Mouse (Mus musculus) limb, embryonic 11.5 days (tissue): ENCODE data around the gene Rapgef1. TPM values are rescaled to one million over a fixed set of nuclear protein-coding genes. Genes with fewer than 3 reads are reported as not detected.

Experiments used
- ATAC-seq: fragments of 200-750 bp; cut with Nextera tagmentation; 2 replicates; pipeline ENCODE4 v1.8.0; 2017; ENCODE audit warnings: low read depth; ENCODE audit not compliant: insufficient number of reproducible peaks, low FRiP score, low TSS enrichment
- DNase-seq: peaks from one replicate; pipeline ENCODE4 v3.0.0-alpha.2; 2015; ENCODE audit warnings: low spot score
- H3K27ac ChIP-seq: fragments of 300-500 bp; sonication (generic); replicated peaks from 2 replicates; pipeline ENCODE4 v1.5.1; 2014; ENCODE audit warnings: low read depth, mild to moderate bottlenecking, low read length
- H3K27me3 ChIP-seq: fragments of 300-500 bp; sonication (generic); 2 replicates; pipeline ENCODE4 v1.6.1; 2014; ENCODE audit warnings: mild to moderate bottlenecking, low read length, mixed read lengths; ENCODE audit not compliant: control insufficient read depth, insufficient read depth
- H3K36me3 ChIP-seq: fragments of 300-500 bp; sonication (generic); 2 replicates; pipeline ENCODE4 v1.6.1; 2014; ENCODE audit warnings: mild to moderate bottlenecking, low read length, moderate library complexity, mixed read lengths; ENCODE audit not compliant: control insufficient read depth, insufficient read depth
- H3K4me1 ChIP-seq: fragments of 300-500 bp; sonication (generic); 2 replicates; pipeline ENCODE4 v1.6.1; 2014; ENCODE audit warnings: low read length, mixed read lengths; ENCODE audit not compliant: control insufficient read depth, insufficient read depth
- H3K4me2 ChIP-seq: fragments of 300-500 bp; sonication (generic); 2 replicates; pipeline ENCODE4 v1.6.1; 2014; ENCODE audit warnings: low read depth, mild to moderate bottlenecking, moderate library complexity; ENCODE audit not compliant: severe bottlenecking
- H3K4me3 ChIP-seq: fragments of 300-500 bp; sonication (generic); 2 replicates; pipeline ENCODE4 v1.5.1; 2014; ENCODE audit warnings: low read depth, low read length
- H3K9ac ChIP-seq: fragments of 300-500 bp; sonication (generic); 2 replicates; pipeline ENCODE4 v1.6.1; 2014; ENCODE audit warnings: mild to moderate bottlenecking, low read length
- H3K9me3 ChIP-seq: fragments of 300-500 bp; sonication (generic); 2 replicates; pipeline ENCODE4 v1.6.1; 2016; ENCODE audit warnings: low read length; ENCODE audit not compliant: control insufficient read depth
- WGBS: fragments of 180-500 bp; shearing (Covaris S2); extraction: QIAGEN DNeasy Blood & Tissue Kit; methylation state at CpG from one replicate; pipeline ENCODE4 v1.1.7; 2014; 5-methylcytosine and 5-hydroxymethylcytosine counted together
- polyA plus RNA-seq: library from polyadenylated mRNA; unstranded; fragments of >200 nt; fragmentation: Nextera tagmentation; extraction: Ambion mirVana; gene quantifications from 2 replicates; pipeline ENCODE4 v1.2.1, GENCODE M21; 2014

The Rapgef1 gene
- polyA plus RNA-seq, 1 experiment from 2014 or later: 17.1 TPM

DNA sequence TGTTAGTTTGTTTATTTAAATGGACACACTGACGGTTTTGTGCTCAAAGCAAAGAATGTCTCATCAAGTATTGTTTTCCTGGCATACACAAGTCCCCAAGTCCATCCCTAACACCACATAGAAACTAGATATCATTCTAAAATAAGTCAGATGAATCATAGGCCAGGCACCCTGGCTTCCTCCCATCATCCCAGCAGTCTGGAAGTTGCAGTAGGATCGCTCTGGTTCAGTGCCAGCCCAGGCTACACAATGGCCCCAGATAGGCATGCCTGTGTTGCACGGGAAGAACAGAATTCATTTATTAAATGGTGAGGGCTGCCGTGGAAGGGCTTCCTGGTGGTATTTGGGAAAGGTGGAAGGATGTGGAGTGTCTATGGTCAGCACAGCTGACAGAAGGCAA is 31.5 kb upstream of the Rapgef1 start:
- no peak for ATAC-seq
- WGBS: 85% methylated on average over 4 of the region's 4 CpGs
- Histone ChIP-seq H3K4me3 (no peak overlapping the region), H3K4me2 (no peak overlapping the region), H3K27me3 (no peaks in the 10 kb centered on the region; the same call in 1 of the 2 replicates), H3K27ac (no peak overlapping the region), H3K36me3 (no peaks in the 10 kb centered on the region), H3K9ac (no peak overlapping the region), H3K4me1 (no peaks in the 10 kb centered on the region), H3K9me3 (no peaks in the 10 kb centered on the region)
- DNase-seq: no peak

- H3K36me3 ChIP-seq: no peaks in the 10 kb centered on the region
- H3K27me3 ChIP-seq: no peaks in the 10 kb centered on the region; the same call in 1 of the 2 replicates
- ATAC-seq (no peak), DNase-seq (peak; percentile 30)
- no peak overlapping the region for H3K4me3 ChIP-seq
- no peak overlapping the region for H3K4me2 ChIP-seq
- H3K4me1 ChIP-seq: no peaks in the 10 kb centered on the region
- no peaks in the 10 kb centered on the region for H3K9me3 ChIP-seq
- H3K9ac ChIP-seq: no peak overlapping the region
- 23% methylated on average over 10 of the region's 10 CpGs for WGBS
- no peak overlapping the region for H3K27ac ChIP-seq
These were observed 30.3 kb upstream of the Rapgef1 start for GRCm38 (mm10) chr2:29589266-29589665.

DNA sequence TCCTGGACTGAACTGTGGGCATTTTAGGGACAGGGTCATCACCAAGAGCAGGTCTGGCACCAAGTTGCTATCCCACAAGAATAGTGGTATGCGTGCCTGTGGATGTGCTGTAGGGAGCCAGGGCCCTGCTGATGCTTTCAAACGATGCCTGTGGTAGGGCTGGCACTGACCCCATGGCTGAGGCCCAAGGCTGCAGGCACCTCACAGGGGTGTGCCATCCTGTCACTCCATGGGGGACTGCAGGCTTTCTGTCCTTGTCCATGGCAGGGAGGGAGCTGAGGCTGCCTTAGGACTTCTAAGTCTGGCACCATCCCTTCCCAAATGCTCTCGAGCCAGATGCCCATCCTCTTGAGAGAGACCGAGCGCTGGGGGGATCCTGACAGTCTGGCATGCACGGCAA is 27.9 kb upstream of the Rapgef1 start:
- Histone ChIP-seq H3K4me3 (no peak overlapping the region), H3K27ac (no peak overlapping the region), H3K27me3 (no peaks in the 10 kb centered on the region; the same call in 1 of the 2 replicates), H3K4me1 (no peaks in the 10 kb centered on the region), H3K36me3 (no peaks in the 10 kb centered on the region), H3K9me3 (no peaks in the 10 kb centered on the region), H3K4me2 (no peak overlapping the region), H3K9ac (no peak overlapping the region)
- DNase-seq (no peak), ATAC-seq (no peak)
- WGBS: 84% methylated on average over 6 of the region's 6 CpGs

DNA sequence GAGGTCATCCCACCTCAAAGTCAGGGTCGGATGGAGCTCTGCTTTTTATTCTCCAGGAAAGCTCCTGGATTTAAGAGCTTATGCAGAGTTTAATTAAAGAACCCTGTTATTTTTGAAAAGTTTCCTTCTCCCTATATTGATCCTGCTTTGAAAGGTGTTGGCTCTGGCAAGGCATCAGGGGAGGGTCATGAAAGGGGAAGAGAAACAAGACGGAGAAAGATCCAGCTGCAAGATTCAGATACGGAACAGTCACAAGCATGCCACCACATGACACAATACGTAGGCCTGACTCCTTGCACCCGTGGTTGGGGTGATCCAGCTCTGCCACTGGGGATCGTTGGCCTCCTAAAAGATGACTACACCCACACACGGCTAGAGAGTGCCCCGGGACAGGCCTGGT is 27.0 kb upstream of the Rapgef1 start:
- H3K4me1 ChIP-seq: no peaks in the 10 kb centered on the region
- no peaks in the 10 kb centered on the region; the same call in 1 of the 2 replicates for H3K27me3 ChIP-seq
- H3K9ac ChIP-seq: no peak overlapping the region
- no peaks in the 10 kb centered on the region for H3K9me3 ChIP-seq
- no peak overlapping the region for H3K27ac ChIP-seq
- DNase-seq (no peak), ATAC-seq (no peak)
- no peak overlapping the region for H3K4me2 ChIP-seq
- WGBS: 36% methylated on average over 8 of the region's 8 CpGs
- no peaks in the 10 kb centered on the region for H3K36me3 ChIP-seq
- H3K4me3 ChIP-seq: no peak overlapping the region

DNA sequence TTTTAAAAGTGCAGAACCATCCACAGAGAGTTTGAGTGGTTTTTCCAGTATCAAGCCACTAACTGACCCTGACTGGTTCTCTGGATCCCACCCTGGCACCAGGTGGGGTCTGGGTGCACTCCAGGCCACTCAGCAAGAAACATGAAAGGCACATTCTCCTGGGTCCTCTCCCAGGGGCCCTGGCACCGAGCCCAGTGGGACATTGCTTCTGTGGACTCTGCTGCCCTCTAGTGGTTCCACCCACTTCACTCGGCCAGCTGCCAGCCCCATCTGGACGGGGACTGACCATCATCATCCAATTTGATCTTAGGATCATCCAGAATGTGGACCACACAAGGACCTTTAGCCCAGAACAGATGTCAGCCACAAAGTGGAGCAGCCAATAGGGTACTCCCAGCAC is 15.6 kb upstream of the Rapgef1 start:
- Histone ChIP-seq H3K9me3 (no peaks in the 10 kb centered on the region), H3K4me1 (no peaks in the 10 kb centered on the region), H3K9ac (no peak overlapping the region), H3K36me3 (no peaks in the 10 kb centered on the region), H3K4me2 (no peak overlapping the region), H3K27ac (no peak overlapping the region), H3K27me3 (no peaks in the 10 kb centered on the region), H3K4me3 (no peak overlapping the region)
- WGBS: 1% methylated on average over 3 of the region's 3 CpGs
- peak; percentile 86 for DNase-seq
- ATAC-seq: no peak

DNA sequence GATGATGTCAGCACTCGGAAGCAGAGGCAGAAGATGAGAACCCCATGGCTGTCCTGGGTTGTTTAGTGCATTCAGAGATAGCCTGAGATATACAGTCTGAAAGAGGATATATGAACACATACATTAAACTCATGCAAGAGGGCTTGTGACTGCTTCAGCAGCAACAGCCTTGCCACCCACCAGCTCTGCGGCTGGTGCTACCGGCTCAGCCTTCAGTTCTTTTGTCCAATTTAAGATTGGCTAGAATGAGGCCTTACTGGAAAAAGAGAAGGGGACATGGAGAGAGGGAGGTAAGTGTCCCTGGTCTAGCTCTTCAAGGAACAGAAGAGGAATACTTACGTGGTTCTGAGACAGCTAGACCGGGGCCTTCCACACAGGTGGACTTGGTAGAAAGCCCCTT is 13.9 kb upstream of the Rapgef1 start:
- Histone ChIP-seq H3K4me3 (no peak overlapping the region), H3K4me1 (no peaks in the 10 kb centered on the region), H3K27ac (no peak overlapping the region), H3K27me3 (no peaks in the 10 kb centered on the region), H3K9ac (no peak overlapping the region), H3K9me3 (no peaks in the 10 kb centered on the region), H3K4me2 (no peak overlapping the region), H3K36me3 (no peaks in the 10 kb centered on the region)
- 91% methylated on average over 5 of the region's 5 CpGs for WGBS
- DNase-seq: no peak
- no peak for ATAC-seq

DNA sequence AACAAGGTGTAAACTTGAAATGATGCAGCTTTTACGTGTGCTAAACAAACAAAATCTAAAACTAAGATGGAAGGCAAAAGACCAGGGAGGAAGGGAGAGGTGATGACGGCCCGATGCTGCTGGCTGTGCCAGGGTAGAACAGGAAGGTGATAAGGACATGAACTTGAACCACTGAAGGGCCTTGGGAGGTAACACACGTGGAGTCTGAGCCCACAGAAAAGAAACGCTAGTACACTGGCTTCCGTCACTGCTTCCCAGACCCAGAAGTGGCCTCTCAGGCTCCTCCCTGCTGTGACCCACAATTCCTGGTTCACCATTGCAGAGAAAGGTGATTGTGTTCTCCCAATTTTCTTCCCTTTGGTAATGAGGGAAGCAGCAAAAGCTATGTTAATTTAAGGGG is 13.1 kb upstream of the Rapgef1 start:
- DNase-seq (no peak), ATAC-seq (no peak)
- H3K9ac ChIP-seq: no peak overlapping the region

DNA sequence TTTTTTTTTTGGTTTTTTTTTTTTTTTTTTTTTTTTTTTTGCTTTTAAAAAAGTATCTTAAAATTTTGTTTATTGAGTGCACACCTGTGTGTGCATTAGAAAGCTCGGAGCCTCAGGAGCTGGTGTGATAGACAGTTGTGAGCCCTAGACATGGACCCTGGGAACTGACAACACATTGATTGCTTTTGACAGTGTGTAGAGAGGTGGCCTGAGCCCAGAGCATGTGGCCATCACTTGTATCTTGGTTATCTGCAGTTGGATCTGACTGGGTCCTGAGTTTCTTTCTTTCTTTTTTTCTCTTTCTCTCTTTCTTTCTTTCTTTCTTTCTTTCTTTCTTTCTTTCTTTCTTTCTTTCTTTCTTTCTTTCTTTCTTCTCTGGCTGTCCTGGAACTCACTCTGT is 2.2 kb upstream of the Rapgef1 start:
- DNase-seq (no peak), ATAC-seq (no peak)
- Histone ChIP-seq H3K27me3 (no peaks in the 10 kb centered on the region), H3K27ac (no peak overlapping the region), H3K9me3 (no peaks in the 10 kb centered on the region), H3K4me3 (no peak overlapping the region), H3K4me1 (peaks cover 3% of the 10 kb centered on the region; the same call in 1 of the 2 replicates), H3K4me2 (no peak overlapping the region), H3K36me3 (no peaks in the 10 kb centered on the region), H3K9ac (no peak overlapping the region)
- WGBS: 92% methylated on average over 1 of the region's 1 CpGs

More for the DNA sequence above, 13.1 kb upstream of the Rapgef1 start:
- H3K27ac ChIP-seq: no peak overlapping the region
- H3K36me3 ChIP-seq: no peaks in the 10 kb centered on the region
- no peak overlapping the region for H3K4me3 ChIP-seq
- no peaks in the 10 kb centered on the region for H3K4me1 ChIP-seq
- H3K4me2 ChIP-seq: no peak overlapping the region
- WGBS: 44% methylated on average over 6 of the region's 6 CpGs
- no peaks in the 10 kb centered on the region for H3K27me3 ChIP-seq
- no peaks in the 10 kb centered on the region for H3K9me3 ChIP-seq

DNA sequence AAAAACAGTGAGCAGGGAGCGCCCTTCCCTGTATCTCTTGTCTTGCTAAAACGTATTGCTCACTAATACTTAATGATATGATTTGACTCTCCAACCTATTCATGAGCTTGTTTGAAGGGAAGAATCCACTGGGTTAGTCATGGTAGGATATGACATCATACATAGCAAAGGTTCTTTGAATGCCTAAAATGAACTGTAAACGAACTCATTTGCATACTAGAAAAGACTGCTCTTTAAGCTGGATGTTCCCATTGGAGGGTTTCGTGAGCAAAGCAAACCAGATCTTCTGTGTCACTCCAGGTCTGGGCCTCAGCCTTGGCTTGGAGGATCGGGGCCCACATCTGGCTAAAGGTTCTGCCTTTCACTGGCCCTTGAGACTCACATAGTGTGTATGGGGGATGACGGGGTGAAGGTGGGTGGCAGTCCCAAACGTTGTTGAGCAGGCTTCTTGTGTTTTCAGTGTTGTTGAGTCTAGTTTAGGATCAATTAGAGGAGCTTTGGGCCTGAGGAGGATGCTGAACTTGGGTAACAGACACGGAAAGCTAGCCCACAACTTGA is 515 bp upstream of the Rapgef1 start:
- Histone ChIP-seq H3K36me3 (no peaks in the 10 kb centered on the region), H3K4me1 (peaks cover 3% of the 10 kb centered on the region; the same call in 1 of the 2 replicates), H3K4me3 (peak overlapping the region; percentile 72; the same call in 1 of the 2 replicates), H3K9ac (peak overlapping the region; percentile 12; the same call in 1 of the 2 replicates), H3K4me2 (no peak overlapping the region), H3K9me3 (no peaks in the 10 kb centered on the region), H3K27ac (no peak overlapping the region), H3K27me3 (no peaks in the 10 kb centered on the region)
- DNase-seq (no peak), ATAC-seq (no peak)
- WGBS: 65% methylated on average over 8 of the region's 8 CpGs
